Mouse (Mus musculus) forebrain, embryonic 11.5 days (tissue): Measurements from ENCODE around the gene Tm4sf4. TPM values are rescaled to one million over a fixed set of nuclear protein-coding genes. Genes with fewer than 3 reads are reported as not detected.

Experiments used
- ATAC-seq: fragments of 200-750 bp; cut with Nextera tagmentation; replicated peaks from 2 replicates; pipeline ENCODE4 v1.8.0; 2017; ENCODE audit warnings: moderate TSS enrichment; ENCODE audit not compliant: low FRiP score
- DNase-seq: peaks from one replicate; pipeline ENCODE4 v3.0.0-alpha.2; 2017; ENCODE audit warnings: low spot score
- H3K27ac ChIP-seq: fragments of 300-500 bp; sonication (generic); 2 replicates; pipeline ENCODE4 v1.5.1; 2014; ENCODE audit warnings: low read depth, low read length
- H3K27me3 ChIP-seq: fragments of 300-500 bp; sonication (generic); 2 replicates; pipeline ENCODE4 v1.6.1; 2014; ENCODE audit warnings: mild to moderate bottlenecking, low read length, mixed read lengths; ENCODE audit not compliant: control insufficient read depth, insufficient read depth
- H3K36me3 ChIP-seq: fragments of 300-500 bp; sonication (generic); 2 replicates; pipeline ENCODE4 v1.6.1; 2014; ENCODE audit warnings: mild to moderate bottlenecking, low read length, moderate library complexity, mixed read lengths; ENCODE audit not compliant: control insufficient read depth, insufficient read depth
- H3K4me1 ChIP-seq: fragments of 300-500 bp; sonication (generic); replicated peaks from 2 replicates; pipeline ENCODE4 v1.6.1; 2014; ENCODE audit warnings: low read length, mixed read lengths; ENCODE audit not compliant: control insufficient read depth, insufficient read depth
- H3K4me2 ChIP-seq: fragments of 300-500 bp; sonication (generic); 2 replicates; pipeline ENCODE4 v1.6.1; 2014; ENCODE audit warnings: low read depth, mild to moderate bottlenecking, low read length, moderate library complexity, mixed read lengths; ENCODE audit not compliant: severe bottlenecking
- H3K4me3 ChIP-seq: fragments of 300-500 bp; sonication (generic); 2 replicates; pipeline ENCODE4 v1.5.1; 2014; ENCODE audit warnings: low read depth, low read length
- H3K9ac ChIP-seq: fragments of 300-500 bp; sonication (generic); 2 replicates; pipeline ENCODE4 v1.6.1; 2014; ENCODE audit warnings: low read length
- H3K9me3 ChIP-seq: fragments of 300-500 bp; sonication (generic); 2 replicates; pipeline ENCODE4 v1.6.1; 2016; ENCODE audit warnings: low read length, mixed read lengths; ENCODE audit not compliant: control insufficient read depth
- WGBS: fragments of 180-500 bp; shearing (Covaris S2); extraction: QIAGEN DNeasy Blood & Tissue Kit; methylation state at CpG from one replicate; pipeline ENCODE4 v1.1.7; 2014; 5-methylcytosine and 5-hydroxymethylcytosine counted together
- polyA plus RNA-seq: library from polyadenylated mRNA; unstranded; fragments of >200 nt; fragmentation: Nextera tagmentation; extraction: Ambion mirVana; gene quantifications from 2 replicates; pipeline ENCODE4 v1.2.1, GENCODE M21; 2014

Gene Tm4sf4
- polyA plus RNA-seq = 0.20 TPM in 1 of 2 replicates, not detected in the other

DNA sequence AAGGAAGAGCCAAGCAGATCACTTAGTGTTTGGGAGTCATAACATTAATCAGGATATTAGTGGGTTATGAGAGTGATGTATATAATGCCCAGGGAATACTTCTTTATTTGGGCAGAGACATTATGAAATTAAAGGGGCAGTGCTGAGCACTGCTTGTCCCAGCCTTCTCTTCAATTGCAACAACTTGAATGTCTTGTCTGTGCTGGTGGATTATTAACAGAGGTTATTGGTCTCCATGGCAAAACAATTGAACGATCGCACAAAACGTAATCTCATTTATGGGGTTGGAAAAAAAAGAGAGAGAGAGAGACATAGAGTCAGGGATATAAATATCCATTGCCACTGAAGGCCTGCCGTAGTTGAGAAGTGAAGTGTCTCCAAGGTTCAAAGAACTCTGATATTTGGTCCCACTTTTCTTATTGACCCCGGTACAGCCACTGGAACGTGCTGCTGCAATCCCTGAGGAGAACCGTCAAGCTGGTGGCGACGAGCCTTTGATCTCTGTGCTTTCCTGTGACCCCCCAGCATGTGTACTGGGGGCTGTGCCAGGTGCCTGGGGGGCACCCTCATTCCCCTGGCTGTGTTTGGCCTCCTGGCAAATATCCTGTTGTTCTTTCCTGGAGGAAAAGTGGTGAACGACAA, at the start of gene Tm4sf4:
Gene Tm4sf4, plus strand, starts transcription at position 226 of the 642 bp plus-strand sequence.
- Histone ChIP-seq H3K36me3 (no peaks in the 10 kb centered on the region), H3K27me3 (no peaks in the 10 kb centered on the region), H3K4me2 (no peak within 1 kb of the TSS), H3K9me3 (no peaks in the 10 kb centered on the region), H3K4me1 (no peaks in the 10 kb centered on the region), H3K4me3 (no peak within 1 kb of the TSS), H3K27ac (no peak within 1 kb of the TSS), H3K9ac (no peak within 1 kb of the TSS)
- ATAC-seq = no peak
- 84% methylated on average over 10 of the region's 10 CpGs for WGBS
- DNase-seq = no peak

DNA sequence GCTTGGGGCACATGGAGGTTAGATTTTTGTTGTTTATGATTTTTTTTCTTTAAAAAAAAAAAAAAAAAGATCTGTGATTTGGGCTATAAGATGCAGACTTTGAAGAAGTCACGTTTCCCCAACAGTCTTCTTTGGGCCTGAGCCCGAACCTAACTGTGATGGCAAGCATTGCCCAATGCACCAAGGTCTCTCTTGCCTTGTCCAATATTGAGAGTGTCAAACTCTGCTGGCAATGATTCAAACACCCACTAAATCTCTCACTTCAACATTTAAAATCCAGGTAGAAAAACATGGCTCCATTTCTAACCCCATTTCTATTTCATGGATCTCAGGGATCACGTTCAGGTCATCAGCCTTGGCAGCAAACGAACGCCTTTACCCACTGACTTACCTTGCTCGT, 38.7 kb upstream of the Tm4sf4 start:
- no peak overlapping the region for H3K4me3 ChIP-seq
- no peaks in the 10 kb centered on the region for H3K9me3 ChIP-seq
- no peak overlapping the region for H3K27ac ChIP-seq
- no peak overlapping the region for H3K4me2 ChIP-seq
- DNase-seq (no peak), ATAC-seq (no peak)
- H3K27me3 ChIP-seq = no peaks in the 10 kb centered on the region
- H3K4me1 ChIP-seq = no peaks in the 10 kb centered on the region
- no peaks in the 10 kb centered on the region for H3K36me3 ChIP-seq
- H3K9ac ChIP-seq = no peak overlapping the region
- 85% methylated on average over 6 of the region's 6 CpGs for WGBS

DNA sequence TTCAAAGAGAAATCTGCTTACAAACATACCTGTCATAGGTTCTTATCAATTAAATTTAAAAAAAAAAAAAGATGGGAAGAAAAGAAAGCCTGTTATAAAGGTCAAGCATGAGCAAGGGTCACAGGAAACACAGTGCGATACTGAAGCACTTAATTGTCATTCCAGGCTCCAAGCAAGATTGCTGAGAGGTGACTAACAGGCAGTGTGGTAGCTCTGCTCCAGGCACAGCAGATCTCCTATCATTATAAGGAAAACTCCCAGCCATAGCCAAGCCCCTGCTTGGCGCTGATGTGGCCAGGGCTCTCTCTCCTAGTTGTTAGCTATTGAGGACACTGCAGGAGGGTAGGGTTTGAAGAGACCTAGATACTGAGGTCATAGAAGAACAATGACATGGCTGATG, 38.2 kb upstream of the Tm4sf4 start:
- Histone ChIP-seq H3K4me2 (no peak overlapping the region), H3K27ac (no peak overlapping the region), H3K4me3 (no peak overlapping the region), H3K27me3 (no peaks in the 10 kb centered on the region), H3K9me3 (no peaks in the 10 kb centered on the region), H3K9ac (no peak overlapping the region), H3K36me3 (no peaks in the 10 kb centered on the region), H3K4me1 (no peaks in the 10 kb centered on the region)
- DNase-seq = no peak
- ATAC-seq = no peak
- 82% methylated on average over 2 of the region's 2 CpGs for WGBS

DNA sequence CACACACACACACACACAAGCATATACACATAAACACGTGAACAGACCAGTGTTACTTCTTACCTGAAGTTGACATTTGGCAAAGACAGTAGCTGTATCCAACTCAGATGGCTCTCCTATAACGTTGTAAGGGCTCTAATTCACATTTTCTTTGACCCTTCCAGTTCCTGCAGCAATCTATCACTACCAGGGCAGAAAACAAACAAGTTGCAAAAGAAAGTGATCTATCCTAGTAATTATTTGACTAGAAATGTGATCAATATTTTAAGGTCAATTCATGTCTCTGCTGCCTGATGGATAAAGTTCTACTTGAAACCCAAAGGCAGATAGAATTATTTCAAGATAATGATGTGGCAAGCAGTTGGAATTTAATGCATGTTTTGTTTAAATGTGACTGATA, 37.5 kb upstream of the Tm4sf4 start:
- ATAC-seq = no peak

DNA sequence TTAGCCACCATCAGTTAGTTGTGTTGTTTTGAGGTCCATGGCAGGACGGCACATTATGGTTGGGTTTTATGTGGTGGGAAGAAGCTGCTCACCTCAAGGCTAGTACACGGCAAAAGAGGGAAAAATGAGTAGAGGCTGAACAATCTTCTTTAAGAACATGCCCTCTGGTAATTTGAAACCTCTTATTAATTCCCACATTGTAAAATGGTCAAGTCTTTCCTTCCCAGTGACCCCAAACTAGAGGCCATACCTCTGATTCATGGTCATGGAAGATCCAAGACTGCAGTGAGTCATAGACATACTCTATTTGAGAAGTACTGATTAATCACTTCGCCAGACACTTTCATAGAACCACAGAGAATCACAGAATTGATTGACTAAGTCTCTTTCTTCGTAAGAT, 13.6 kb upstream of the Tm4sf4 start:
- Histone ChIP-seq H3K27ac (no peak overlapping the region), H3K27me3 (no peaks in the 10 kb centered on the region), H3K4me1 (no peaks in the 10 kb centered on the region), H3K9me3 (no peaks in the 10 kb centered on the region), H3K36me3 (no peaks in the 10 kb centered on the region), H3K9ac (no peak overlapping the region), H3K4me3 (no peak overlapping the region), H3K4me2 (no peak overlapping the region)
- no peak for ATAC-seq
- WGBS = 91% methylated on average over 4 of the region's 4 CpGs
- DNase-seq = no peak

More for the DNA sequence above, 37.5 kb upstream of the Tm4sf4 start:
- Histone ChIP-seq H3K4me3 (no peak overlapping the region), H3K9me3 (no peaks in the 10 kb centered on the region), H3K9ac (no peak overlapping the region), H3K27me3 (no peaks in the 10 kb centered on the region), H3K4me2 (no peak overlapping the region), H3K36me3 (no peaks in the 10 kb centered on the region), H3K27ac (no peak overlapping the region), H3K4me1 (no peaks in the 10 kb centered on the region)
- DNase-seq = no peak
- WGBS = 74% methylated on average over 2 of the region's 2 CpGs

DNA sequence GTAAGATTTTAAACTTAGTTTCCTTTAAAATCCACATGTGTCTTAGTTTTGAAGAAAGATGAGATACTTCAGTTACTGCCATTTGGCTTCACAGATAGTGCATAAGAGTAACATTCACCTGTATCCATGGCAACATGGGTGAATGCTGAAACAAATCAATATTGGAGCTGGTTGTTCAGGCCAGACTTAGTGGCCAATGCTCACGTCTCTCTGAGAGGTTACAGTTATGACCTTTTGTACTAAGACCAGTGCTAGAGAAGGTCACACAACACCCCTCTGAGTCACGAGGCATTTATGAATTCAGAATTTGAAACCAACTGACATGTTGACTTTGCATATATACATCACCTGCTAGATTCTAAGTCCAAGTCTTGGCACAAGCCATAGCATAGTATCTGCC, 4.9 kb upstream of the Tm4sf4 start:
- WGBS = 79% methylated on average over 2 of the region's 2 CpGs
- ATAC-seq = no peak
- no peaks in the 10 kb centered on the region for H3K4me1 ChIP-seq
- H3K9ac ChIP-seq = no peak overlapping the region
- H3K9me3 ChIP-seq = no peaks in the 10 kb centered on the region
- H3K27me3 ChIP-seq = no peaks in the 10 kb centered on the region
- no peak overlapping the region for H3K4me2 ChIP-seq
- no peak overlapping the region for H3K27ac ChIP-seq
- H3K36me3 ChIP-seq = no peaks in the 10 kb centered on the region
- DNase-seq = no peak
- H3K4me3 ChIP-seq = no peak overlapping the region

DNA sequence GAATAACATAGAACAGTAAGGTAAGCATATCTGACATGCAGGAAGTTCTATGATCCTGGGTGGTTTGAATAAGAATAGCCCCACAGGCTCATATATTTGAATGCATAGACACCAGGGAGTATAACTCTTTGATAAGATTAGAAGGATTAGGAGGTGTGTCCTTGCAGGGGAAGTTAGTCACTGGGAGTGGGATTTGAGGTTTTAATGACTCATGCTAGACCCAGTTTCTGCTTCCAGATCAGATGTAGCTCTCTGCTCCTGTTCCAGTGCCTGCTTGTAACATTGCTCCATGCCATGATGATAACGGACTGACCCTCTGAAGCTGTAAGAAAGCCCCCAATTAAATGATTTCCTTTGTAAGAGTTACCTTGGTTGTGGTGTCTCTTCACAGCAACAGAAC, 4.5 kb upstream of the Tm4sf4 start:
- Histone ChIP-seq H3K27me3 (no peaks in the 10 kb centered on the region), H3K4me1 (no peaks in the 10 kb centered on the region), H3K27ac (no peak overlapping the region), H3K9ac (no peak overlapping the region), H3K4me2 (no peak overlapping the region), H3K4me3 (no peak overlapping the region), H3K9me3 (no peaks in the 10 kb centered on the region), H3K36me3 (no peaks in the 10 kb centered on the region)
- DNase-seq (no peak), ATAC-seq (no peak)
- WGBS = 79% methylated on average over 1 of the region's 1 CpGs

DNA sequence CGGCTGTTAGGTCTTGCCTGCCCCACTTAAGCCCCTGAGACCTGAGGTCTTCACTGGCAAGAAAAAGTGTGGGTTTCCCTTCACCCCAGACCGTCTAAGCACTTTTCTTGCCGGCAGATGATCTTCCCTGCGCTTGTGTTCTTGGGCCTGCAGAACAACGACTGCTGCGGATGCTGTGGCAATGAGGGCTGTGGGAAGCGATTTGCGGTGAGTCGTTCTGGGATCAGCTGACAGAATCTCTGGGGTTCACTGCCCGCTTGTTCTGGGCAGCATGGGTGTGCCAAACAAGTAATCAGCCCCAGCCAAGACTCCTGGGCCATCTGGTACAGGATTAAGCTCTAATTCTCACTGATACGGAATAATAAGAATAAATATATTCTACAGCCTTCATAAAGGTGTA, 1.2 kb downstream of the Tm4sf4 start:
- no peaks in the 10 kb centered on the region for H3K9me3 ChIP-seq
- H3K27ac ChIP-seq = no peak overlapping the region
- DNase-seq = no peak
- H3K4me3 ChIP-seq = no peak overlapping the region
- no peaks in the 10 kb centered on the region for H3K4me1 ChIP-seq
- WGBS = 89% methylated on average over 11 of the region's 11 CpGs
- no peak overlapping the region for H3K9ac ChIP-seq
- H3K4me2 ChIP-seq = no peak overlapping the region
- no peaks in the 10 kb centered on the region for H3K27me3 ChIP-seq
- ATAC-seq = no peak
- no peaks in the 10 kb centered on the region for H3K36me3 ChIP-seq

DNA sequence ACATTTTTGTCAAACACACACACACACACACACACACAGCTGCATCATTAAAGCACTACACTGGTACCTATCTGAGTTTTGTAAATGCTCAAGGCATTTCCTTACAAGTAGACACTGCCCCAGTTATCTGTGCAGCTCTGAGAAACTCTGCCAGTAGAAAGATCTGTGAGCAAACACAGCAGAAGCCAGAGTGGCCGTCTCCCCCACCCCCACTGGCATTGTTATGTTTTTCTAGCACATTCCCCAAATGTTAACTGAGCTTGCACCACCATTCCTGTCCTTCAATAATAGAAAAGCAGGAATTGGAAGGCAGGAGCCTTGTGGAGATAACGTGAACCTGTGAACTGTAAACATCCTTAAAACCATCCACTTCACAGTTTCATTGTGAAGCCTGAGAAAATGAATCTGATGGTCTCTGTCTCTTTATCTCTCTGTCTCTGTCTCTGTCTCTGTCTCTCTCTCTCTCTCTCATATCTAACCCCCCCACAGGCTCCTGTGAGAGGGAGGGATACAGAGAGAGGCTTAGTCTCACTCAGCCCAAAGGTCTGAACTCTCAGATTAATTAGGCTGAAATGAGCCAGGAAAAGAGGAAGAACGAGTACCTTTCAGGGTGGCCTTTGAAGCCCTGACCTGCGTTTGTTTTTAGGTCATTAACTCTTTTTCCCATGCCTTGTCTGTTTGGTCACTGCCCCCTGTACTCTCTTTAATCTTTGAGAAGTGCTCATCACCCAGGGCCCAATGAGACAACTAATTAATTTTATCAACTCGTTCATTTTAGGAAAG, 3.8 kb downstream of the Tm4sf4 start:
- DNase-seq (no peak), ATAC-seq (no peak)
- 46% methylated on average over 5 of the region's 5 CpGs for WGBS

More for the DNA sequence above, 3.8 kb downstream of the Tm4sf4 start:
- Histone ChIP-seq H3K9me3 (no peaks in the 10 kb centered on the region), H3K27ac (no peak overlapping the region), H3K4me1 (no peaks in the 10 kb centered on the region), H3K4me2 (no peak overlapping the region), H3K9ac (no peak overlapping the region), H3K27me3 (no peaks in the 10 kb centered on the region), H3K36me3 (no peaks in the 10 kb centered on the region), H3K4me3 (no peak overlapping the region)
